Mouse (Mus musculus) liver, adult 2 months (tissue): ENCODE measurements at regions not wholly inside any gene's neighbourhood (a gene's known extent, or its start where the extent isn't known, plus 50 kb on each side); places are given as distances from the start of the nearest gene placed in this dataset.

ENCODE experiments used
- CTCF ChIP-seq: fragments of 200-500 bp; IDR thresholded peaks from 2 replicates; pipeline ENCODE4 v1.5.1; 2011; ENCODE audit warnings: low read depth, low read length, control low read depth
- POLR2A ChIP-seq: fragments of 200-500 bp; IDR thresholded peaks from 2 replicates; pipeline ENCODE4 v1.6.1; 2011; ENCODE audit warnings: low read length, control low read depth; ENCODE audit not compliant: insufficient read depth; ENCODE audit errors: extremely low read depth

GRCm38 (mm10) chr15:69224619-69225587 lies 2724.2 kb upstream of the Lrrc6 start:
- no peak for TF ChIP-seq CTCF
- TF ChIP-seq POLR2A = no peak
